Mouse (Mus musculus) embryonic facial prominence, embryonic 14.5 days (tissue): ENCODE measurements around the gene Naip2. TPM values are rescaled to one million over a fixed set of nuclear protein-coding genes. Genes with fewer than 3 reads are reported as not detected.

ENCODE experiments used
- polyA plus RNA-seq: library from polyadenylated mRNA; unstranded; fragments of >200 nt; fragmentation: Nextera tagmentation; extraction: Ambion mirVana; gene quantifications from 2 replicates; pipeline ENCODE4 v1.2.1, GENCODE M21; 2014

Naip2 gene
- polyA plus RNA-seq, 1 experiment from 2014 or later, result 0.54 TPM

Other genes starting within 250 kb of the Naip2 start
- gene Mccc2, start 186.5 kb downstream of the Naip2 start, polyA plus RNA-seq, result 37.5 and 44.2 TPM in 2 replicates
- 22.6 and 23.2 TPM in 2 replicates for gene Bdp1, start 98.0 kb downstream of the Naip2 start, polyA plus RNA-seq
- 161 and 172 TPM in 2 replicates for gene Serf1, start 94.1 kb downstream of the Naip2 start, polyA plus RNA-seq
- 43.0 and 50.9 TPM in 2 replicates for gene Smn1, start 77.2 kb downstream of the Naip2 start, polyA plus RNA-seq
- gene Naip5, start 44.2 kb upstream of the Naip2 start, polyA plus RNA-seq, result 0.25 TPM in 2 replicates
- gene Naip6, start 115.6 kb upstream of the Naip2 start, polyA plus RNA-seq, result 0.10 and 0.17 TPM in 2 replicates